Mouse (Mus musculus): ENCODE measurements around the gene Dcx. TPM values are rescaled to one million over a fixed set of nuclear protein-coding genes. Genes with fewer than 3 reads are reported as not detected.

The Dcx gene
- polyA plus RNA-seq, 1 experiment from 2014 or later = 0.48 TPM

- Histone ChIP-seq H3K4me1 (no peaks in the 10 kb centered on the region), H3K9ac (no peak overlapping the region), H3K27ac (no peak overlapping the region), H3K9me3 (replicated peaks) (no peaks in the 10 kb centered on the region), H3K36me3 (no peaks in the 10 kb centered on the region), H3K4me2 (no peak overlapping the region), H3K27me3 (replicated peaks) (no peaks in the 10 kb centered on the region), H3K4me3 (no peak overlapping the region)
- ATAC-seq = no peak
- WGBS (ENCODE audit: insufficient replicate concordance) = 38% methylated on average over 4 of the region's 4 CpGs
Measured at GRCm38 (mm10) chrX:143885765-143886164, 47.3 kb downstream of the Dcx start.

- Histone ChIP-seq H3K4me2 (no peak overlapping the region), H3K4me1 (no peaks in the 10 kb centered on the region), H3K36me3 (no peaks in the 10 kb centered on the region), H3K9me3 (replicated peaks) (no peaks in the 10 kb centered on the region), H3K27ac (no peak overlapping the region), H3K27me3 (replicated peaks) (no peaks in the 10 kb centered on the region), H3K4me3 (no peak overlapping the region), H3K9ac (no peak overlapping the region)
- 34% methylated on average over 3 of the region's 3 CpGs for WGBS (ENCODE audit: insufficient replicate concordance)
- ATAC-seq = no peak
Measured at GRCm38 (mm10) chrX:143884953-143885352, 48.2 kb downstream of the Dcx start.

- ATAC-seq = no peak
- no peaks in the 10 kb centered on the region for H3K4me1 ChIP-seq
- no peaks in the 10 kb centered on the region for H3K27me3 ChIP-seq (replicated peaks)
- H3K4me2 ChIP-seq = no peak overlapping the region
- no peak overlapping the region for H3K27ac ChIP-seq
- H3K4me3 ChIP-seq = no peak overlapping the region
- WGBS (ENCODE audit: insufficient replicate concordance) = 69% methylated on average over 6 of the region's 6 CpGs
- no peaks in the 10 kb centered on the region for H3K36me3 ChIP-seq
- H3K9ac ChIP-seq = no peak overlapping the region
- no peaks in the 10 kb centered on the region for H3K9me3 ChIP-seq (replicated peaks)
Measured at GRCm38 (mm10) chrX:143884299-143884698, 48.8 kb downstream of the Dcx start.

- Histone ChIP-seq H3K9ac (no peak overlapping the region), H3K27ac (no peak overlapping the region), H3K36me3 (no peaks in the 10 kb centered on the region), H3K4me3 (no peak overlapping the region), H3K4me2 (no peak overlapping the region), H3K27me3 (replicated peaks) (no peaks in the 10 kb centered on the region), H3K4me1 (no peaks in the 10 kb centered on the region), H3K9me3 (replicated peaks) (no peaks in the 10 kb centered on the region)
- no peak for ATAC-seq
- WGBS (ENCODE audit: insufficient replicate concordance) = 47% methylated on average over 4 of the region's 4 CpGs
Measured at GRCm38 (mm10) chrX:143881806-143882468, 51.2 kb downstream of the Dcx start.

GRCm38 (mm10) chrX:143879631-143880030, 53.5 kb downstream of the Dcx start:
- Histone ChIP-seq H3K36me3 (no peaks in the 10 kb centered on the region), H3K4me1 (no peaks in the 10 kb centered on the region), H3K27ac (no peak overlapping the region), H3K9ac (no peak overlapping the region), H3K27me3 (replicated peaks) (no peaks in the 10 kb centered on the region), H3K4me2 (no peak overlapping the region), H3K4me3 (no peak overlapping the region), H3K9me3 (replicated peaks) (no peaks in the 10 kb centered on the region)
- 69% methylated on average over 3 of the region's 3 CpGs for WGBS (ENCODE audit: insufficient replicate concordance)
- ATAC-seq = no peak

- no peak for ATAC-seq
- Histone ChIP-seq H3K27ac (no peak overlapping the region), H3K4me3 (no peak overlapping the region), H3K36me3 (no peaks in the 10 kb centered on the region), H3K9ac (no peak overlapping the region), H3K27me3 (replicated peaks) (no peaks in the 10 kb centered on the region), H3K4me2 (no peak overlapping the region), H3K4me1 (no peaks in the 10 kb centered on the region), H3K9me3 (replicated peaks) (no peaks in the 10 kb centered on the region)
- 68% methylated on average over 5 of the region's 5 CpGs for WGBS (ENCODE audit: insufficient replicate concordance)
Measured at GRCm38 (mm10) chrX:143867129-143867664, 65.9 kb downstream of the Dcx start.

GRCm38 (mm10) chrX:143851351-143851750, 81.8 kb downstream of the Dcx start:
- no peak for ATAC-seq
- Histone ChIP-seq H3K9ac (no peak overlapping the region), H3K27me3 (replicated peaks) (no peaks in the 10 kb centered on the region; the same call in 1 of the 2 replicates), H3K27ac (no peak overlapping the region), H3K4me1 (no peaks in the 10 kb centered on the region), H3K36me3 (no peaks in the 10 kb centered on the region), H3K9me3 (replicated peaks) (no peaks in the 10 kb centered on the region), H3K4me3 (no peak overlapping the region), H3K4me2 (no peak overlapping the region)
- WGBS (ENCODE audit: insufficient replicate concordance) = 59% methylated on average over 3 of the region's 3 CpGs

- Histone ChIP-seq H3K36me3 (no peaks in the 10 kb centered on the region), H3K27me3 (replicated peaks) (no peaks in the 10 kb centered on the region; the same call in 1 of the 2 replicates), H3K4me1 (no peaks in the 10 kb centered on the region), H3K9me3 (replicated peaks) (no peaks in the 10 kb centered on the region), H3K27ac (no peak overlapping the region), H3K9ac (no peak overlapping the region), H3K4me2 (no peak overlapping the region), H3K4me3 (no peak overlapping the region)
- WGBS (ENCODE audit: insufficient replicate concordance) = 57% methylated on average over 3 of the region's 3 CpGs
- no peak for ATAC-seq
Measured at GRCm38 (mm10) chrX:143849969-143850368, 83.1 kb downstream of the Dcx start.

GRCm38 (mm10) chrX:143846637-143847036, 86.5 kb downstream of the Dcx start:
- H3K27me3 ChIP-seq (replicated peaks) = no peaks in the 10 kb centered on the region; the same call in 1 of the 2 replicates
- no peak overlapping the region for H3K4me3 ChIP-seq
- 61% methylated on average over 3 of the region's 3 CpGs for WGBS (ENCODE audit: insufficient replicate concordance)
- H3K4me2 ChIP-seq = no peak overlapping the region
- no peaks in the 10 kb centered on the region for H3K9me3 ChIP-seq (replicated peaks)
- H3K4me1 ChIP-seq = no peaks in the 10 kb centered on the region
- H3K9ac ChIP-seq = no peak overlapping the region
- ATAC-seq = no peak
- H3K27ac ChIP-seq = no peak overlapping the region
- no peaks in the 10 kb centered on the region for H3K36me3 ChIP-seq

- ATAC-seq = no peak
- no peaks in the 10 kb centered on the region for H3K27me3 ChIP-seq (replicated peaks)
- no peak within 1 kb of the TSS for H3K4me2 ChIP-seq
- WGBS (ENCODE audit: insufficient replicate concordance) = 47% methylated on average over 4 of the region's 4 CpGs
- no peaks in the 10 kb centered on the region for H3K36me3 ChIP-seq
- H3K9ac ChIP-seq = no peak within 1 kb of the TSS
- H3K27ac ChIP-seq = no peak within 1 kb of the TSS
- H3K9me3 ChIP-seq (replicated peaks) = no peaks in the 10 kb centered on the region
- no peaks in the 10 kb centered on the region for H3K4me1 ChIP-seq
- peak within 1 kb of the TSS; percentile 9; the same call in 1 of the 2 replicates for H3K4me3 ChIP-seq
Measured at GRCm38 (mm10) chrX:143827212-143827611, 105.9 kb downstream of the Dcx start, which contains the start of gene Capn6. Gene Capn6, minus strand, starts transcription at chrX:143827414.

GRCm38 (mm10) chrX:143826521-143826920, 106.6 kb downstream of the Dcx start:
- Histone ChIP-seq H3K4me1 (no peaks in the 10 kb centered on the region), H3K9me3 (replicated peaks) (no peaks in the 10 kb centered on the region), H3K27ac (no peak overlapping the region), H3K36me3 (no peaks in the 10 kb centered on the region), H3K4me2 (no peak overlapping the region), H3K4me3 (peak overlapping the region; percentile 9; the same call in 1 of the 2 replicates), H3K9ac (no peak overlapping the region), H3K27me3 (replicated peaks) (no peaks in the 10 kb centered on the region)
- ATAC-seq = no peak
- 30% methylated on average over 4 of the region's 4 CpGs for WGBS (ENCODE audit: insufficient replicate concordance)

GRCm38 (mm10) chrX:143818961-143819360, 114.2 kb downstream of the Dcx start:
- WGBS (ENCODE audit: insufficient replicate concordance) = 77% methylated on average over 2 of the region's 2 CpGs
- no peak for ATAC-seq
- no peaks in the 10 kb centered on the region for H3K4me1 ChIP-seq
- H3K9ac ChIP-seq = no peak overlapping the region
- no peaks in the 10 kb centered on the region for H3K9me3 ChIP-seq (replicated peaks)
- H3K27ac ChIP-seq = no peak overlapping the region
- H3K4me2 ChIP-seq = no peak overlapping the region
- H3K36me3 ChIP-seq = no peaks in the 10 kb centered on the region
- no peaks in the 10 kb centered on the region for H3K27me3 ChIP-seq (replicated peaks)
- no peak overlapping the region for H3K4me3 ChIP-seq

Measured in liver, embryonic 12.5 days (tissue).